Mouse (Mus musculus): ENCODE results near the gene Arhgef38. TPM values are rescaled to one million over a fixed set of nuclear protein-coding genes. Genes with fewer than 3 reads are reported as not detected.

The Arhgef38 gene
- polyA plus RNA-seq, 1 experiment from 2014 or later, result 0.01 TPM

DNA sequence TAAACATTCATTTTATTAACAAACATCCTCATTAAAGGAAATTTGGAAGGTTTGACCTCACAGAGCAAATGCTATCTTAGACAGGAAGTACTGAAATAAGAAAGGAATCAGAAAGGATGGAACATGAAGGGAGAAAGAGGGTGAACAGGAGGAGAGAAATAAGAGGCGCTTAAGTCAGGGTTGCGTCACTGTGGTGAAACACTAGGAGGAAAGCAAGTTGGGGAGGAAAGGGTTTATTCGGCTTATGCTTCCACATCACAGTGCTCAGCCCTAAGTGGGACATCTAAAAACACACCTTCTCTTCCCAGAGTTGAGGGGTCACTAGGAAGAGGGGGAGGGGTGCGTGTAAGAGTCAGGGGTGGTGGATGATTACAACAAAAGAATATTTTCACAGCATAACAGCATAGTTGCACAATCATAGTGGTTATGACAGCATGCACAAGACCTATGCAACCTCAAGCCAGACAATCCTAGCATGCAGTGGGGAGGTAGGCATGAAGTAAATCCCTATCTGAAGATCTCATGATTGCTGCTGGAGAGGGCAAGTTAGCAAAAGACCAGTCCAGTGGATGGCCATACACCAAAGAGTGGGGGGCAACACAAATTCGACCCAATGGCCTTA, 19.4 kb downstream of the Arhgef38 start:
- no peak for DNase-seq (ENCODE audit: low read depth, low spot score)
- H3K27me3 ChIP-seq, result peaks cover 2% of the 10 kb centered on the region
- in situ Hi-C loops (cut with MboI; ENCODE audit: low pct_unique_long_range_greater_than_20kb), result no loop called here
- ChIA-PET POLR2A (no interaction called here), CTCF (no interaction called here)
- ATAC-seq, result no peak
- no peak for TF ChIP-seq CTCF (IDR thresholded peaks at IDR 0.05)

DNA sequence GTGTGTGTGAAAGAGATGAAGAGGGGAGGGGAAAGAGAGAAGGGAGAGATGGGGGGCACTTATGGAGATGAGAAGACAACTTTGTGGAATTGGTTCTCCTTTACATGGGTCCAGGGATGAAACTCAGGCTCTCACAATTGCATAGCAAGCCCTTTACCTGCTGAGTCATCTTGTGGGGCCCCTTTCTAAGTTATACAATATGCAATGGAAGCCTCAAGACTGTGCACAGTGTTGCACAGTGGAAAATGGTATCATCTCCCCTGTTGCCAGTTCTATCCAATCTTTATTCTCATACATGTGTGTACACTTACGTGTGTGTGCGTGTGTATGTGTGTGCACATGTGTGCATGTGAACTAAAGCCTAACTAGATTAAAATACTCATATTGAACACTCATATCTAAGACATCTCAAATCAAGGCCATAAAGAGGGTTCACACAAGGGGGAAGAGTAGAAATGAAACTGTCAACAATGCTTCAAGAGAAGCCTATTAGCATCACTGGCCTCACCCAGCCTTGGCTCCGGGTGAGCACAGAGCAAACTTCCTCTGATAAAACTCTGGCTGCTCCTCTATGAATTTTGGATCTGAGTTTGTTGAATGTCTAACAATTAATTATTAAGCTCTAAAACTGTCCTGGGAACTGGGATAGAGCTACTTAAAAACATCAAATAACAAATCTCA, 21.2 kb downstream of the Arhgef38 start:
- H3K27me3 ChIP-seq, result peaks cover 2% of the 10 kb centered on the region
- ATAC-seq (no peak), DNase-seq (ENCODE audit: low read depth, low spot score) (no peak)
- CTCF ChIA-PET, result interaction anchor here (1.2 to 1.3 kb wide), 2 partner anchors 10 to 48 kb away, joined by 3 to 4 read pairs; no protein-coding TSS in a partner anchor
- no peak for TF ChIP-seq CTCF (IDR thresholded peaks at IDR 0.05)
- in situ Hi-C loops (cut with MboI; ENCODE audit: low pct_unique_long_range_greater_than_20kb), result no loop called here
- POLR2A ChIA-PET, result no interaction called here

DNA sequence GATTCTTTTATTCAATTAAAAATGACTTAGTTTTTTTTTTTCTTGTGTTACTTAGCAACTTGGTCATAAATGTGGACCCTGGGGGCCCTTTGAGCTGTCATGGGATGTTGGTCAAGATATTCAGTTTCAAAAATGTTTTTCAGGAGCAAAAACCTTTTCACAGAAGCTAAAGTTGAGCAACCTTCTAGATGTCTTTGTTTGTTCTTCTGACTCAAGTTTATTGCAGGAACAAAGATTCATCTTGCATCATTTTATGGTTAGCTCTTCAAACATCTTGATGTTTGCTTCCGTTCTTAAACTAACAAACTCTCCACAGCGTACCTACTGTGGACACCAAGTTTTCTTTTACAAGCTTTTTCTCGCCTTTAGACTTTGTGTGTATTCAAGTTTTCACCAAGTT, 23.4 kb downstream of the Arhgef38 start:
- in situ Hi-C loops (cut with MboI; ENCODE audit: low pct_unique_long_range_greater_than_20kb), result no loop called here
- ChIA-PET CTCF (interaction anchor here (0.8 to 1.6 kb wide), 3 partner anchors 11 to 16 kb away, joined by 3 to 5 read pairs (median 5); no protein-coding TSS in a partner anchor), POLR2A (no interaction called here)
- H3K27me3 ChIP-seq, result no peaks in the 10 kb centered on the region
- no peak for TF ChIP-seq CTCF (IDR thresholded peaks at IDR 0.05)
- ATAC-seq (no peak), DNase-seq (ENCODE audit: low read depth, low spot score) (no peak)

DNA sequence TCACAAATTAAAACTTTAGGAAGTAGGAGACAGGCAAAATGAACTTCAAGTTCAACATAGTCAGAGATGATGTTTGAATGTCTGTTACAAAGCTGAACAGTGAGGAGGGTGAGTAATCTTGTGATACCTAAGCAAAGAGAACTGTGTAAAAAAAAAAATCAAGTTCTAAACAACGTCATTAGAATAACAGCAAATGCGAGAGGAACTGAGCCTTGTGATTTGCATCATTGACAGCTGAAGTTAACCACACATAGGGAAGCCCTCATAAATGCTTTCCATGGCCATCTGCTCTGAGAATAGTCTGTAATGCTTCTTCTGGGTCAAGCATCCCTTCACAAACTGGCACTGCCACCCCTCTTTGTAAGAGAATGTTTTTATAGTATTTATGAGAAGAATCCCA, 31.0 kb downstream of the Arhgef38 start:
- no peaks in the 10 kb centered on the region for H3K27me3 ChIP-seq
- in situ Hi-C loops (cut with MboI; ENCODE audit: low pct_unique_long_range_greater_than_20kb), result no loop called here
- TF ChIP-seq CTCF (IDR thresholded peaks at IDR 0.05), result no peak
- ChIA-PET CTCF (interaction anchor here (0.7 to 1.4 kb wide), 4 partner anchors 9 to 41 kb away, joined by 3 to 4 read pairs (median 4); no protein-coding TSS in a partner anchor), POLR2A (no interaction called here)
- ATAC-seq (no peak), DNase-seq (ENCODE audit: low read depth, low spot score) (no peak)

DNA sequence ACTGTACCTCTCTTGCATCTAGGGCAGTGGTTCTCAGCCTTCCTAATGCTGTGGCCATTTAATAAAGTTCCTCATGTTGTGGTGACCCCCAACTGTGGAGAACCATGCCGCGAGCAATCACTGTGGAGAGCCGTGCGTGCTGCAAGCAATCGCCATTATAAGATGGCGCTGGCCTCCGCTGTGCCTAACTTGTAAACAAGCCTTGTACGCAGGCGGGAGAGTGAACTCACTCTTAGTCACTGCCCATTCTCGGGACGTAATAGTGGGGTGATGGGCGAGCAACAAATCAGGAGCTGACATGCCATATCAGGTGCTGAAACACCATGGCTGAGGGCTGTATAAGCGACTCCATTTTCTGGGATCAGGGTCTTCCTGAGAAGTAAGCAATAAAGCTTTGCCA, 32.6 kb downstream of the Arhgef38 start:
- no peak for ATAC-seq
- no peak for DNase-seq (ENCODE audit: low read depth, low spot score)
- CTCF ChIA-PET, result no interaction called here
- TF ChIP-seq CTCF (IDR thresholded peaks at IDR 0.05), result no peak
- H3K27me3 ChIP-seq, result no peaks in the 10 kb centered on the region
- in situ Hi-C loops (cut with MboI; ENCODE audit: low pct_unique_long_range_greater_than_20kb), result no loop called here
- POLR2A ChIA-PET, result no interaction called here

DNA sequence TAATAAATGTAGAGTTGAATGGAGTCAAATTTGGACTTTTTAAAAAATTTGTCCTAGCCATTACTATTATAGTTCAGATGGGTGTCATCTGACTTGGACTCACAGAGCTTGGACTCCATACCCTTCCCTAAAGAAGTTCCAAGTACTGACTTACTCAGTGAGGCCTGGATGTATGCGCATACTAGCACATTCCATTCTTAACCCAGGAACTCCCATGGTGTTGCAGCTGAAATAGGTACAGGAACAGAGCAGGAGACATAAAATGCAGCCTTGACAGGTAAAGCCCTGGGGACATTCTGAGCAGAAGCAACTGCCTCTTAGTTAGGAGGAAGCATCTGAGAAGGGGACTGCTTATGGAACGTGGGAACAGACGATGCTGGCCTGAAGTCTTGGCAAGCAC, 45.8 kb downstream of the Arhgef38 start:
- in situ Hi-C loops (cut with MboI; ENCODE audit: low pct_unique_long_range_greater_than_20kb), result no loop called here
- no peak for ATAC-seq
- CTCF ChIA-PET, result interaction anchor here (1.5 kb wide), 1 partner anchor 13 kb away, joined by 4 read pairs; no protein-coding TSS in a partner anchor

DNA sequence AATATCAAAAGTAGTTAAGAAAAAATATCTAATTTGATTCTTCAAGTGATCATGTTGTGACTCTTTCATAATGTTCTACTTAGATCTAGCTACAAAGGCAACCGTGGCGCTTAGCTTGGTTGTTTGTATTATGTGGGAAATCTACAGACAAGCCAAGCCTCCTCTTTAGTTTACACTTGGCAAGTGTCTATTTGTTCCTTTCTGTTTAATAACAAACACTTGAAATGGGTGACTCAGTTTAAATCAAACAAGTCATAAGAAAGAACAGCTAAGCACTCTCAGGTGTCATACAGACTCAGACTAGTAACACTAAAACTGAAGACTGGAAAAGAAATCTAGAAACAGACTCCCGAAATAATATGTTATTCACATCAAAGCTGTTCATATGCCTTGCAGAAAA, 47.2 kb downstream of the Arhgef38 start:
- no peak for TF ChIP-seq CTCF (IDR thresholded peaks at IDR 0.05)
- peaks cover 16% of the 10 kb centered on the region for H3K27me3 ChIP-seq
- in situ Hi-C loops (cut with MboI; ENCODE audit: low pct_unique_long_range_greater_than_20kb), result no loop called here
- ChIA-PET CTCF (no interaction called here), POLR2A (no interaction called here)
- DNase-seq (ENCODE audit: low read depth, low spot score) (no peak), ATAC-seq (no peak)

More for the DNA sequence above, 45.8 kb downstream of the Arhgef38 start:
- no peak for TF ChIP-seq CTCF (IDR thresholded peaks at IDR 0.05)
- peaks cover 7% of the 10 kb centered on the region for H3K27me3 ChIP-seq
- POLR2A ChIA-PET, result no interaction called here
- DNase-seq (ENCODE audit: low read depth, low spot score), result no peak

DNA sequence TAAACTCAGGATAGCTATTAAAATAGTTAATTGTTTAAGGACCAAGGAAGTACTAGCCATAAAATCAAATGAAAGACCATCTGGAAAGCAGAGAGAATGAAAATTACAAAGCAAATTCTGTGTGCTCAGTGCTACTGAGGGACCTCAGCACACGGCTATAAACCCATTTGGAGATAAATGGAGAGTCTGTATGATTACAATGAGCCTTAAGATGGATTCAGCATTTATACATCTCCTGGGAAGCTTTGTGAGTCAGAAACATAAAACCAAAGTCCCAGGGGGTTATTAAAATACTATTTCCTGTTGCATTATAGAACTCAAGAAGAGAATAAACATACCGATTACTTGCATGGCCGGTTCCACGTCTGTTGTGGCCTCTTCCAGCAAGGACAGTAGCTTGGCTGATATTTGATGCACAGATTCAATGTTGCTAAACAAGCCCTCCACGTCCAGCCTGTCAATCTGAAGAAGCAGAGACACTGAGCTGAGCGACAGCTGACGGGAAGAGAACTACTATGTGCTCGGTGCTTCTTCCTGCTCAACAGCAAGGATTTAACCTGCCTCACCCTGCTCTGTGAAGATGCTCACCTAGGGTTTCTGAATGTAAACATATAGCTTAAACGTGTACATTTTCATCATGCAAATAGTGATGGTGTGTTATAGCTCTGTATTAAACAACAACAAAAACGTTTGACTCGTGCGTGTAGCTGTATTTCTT, 58.6 kb downstream of the Arhgef38 start:
- no peak for DNase-seq (ENCODE audit: low read depth, low spot score)
- ChIA-PET POLR2A (no interaction called here), CTCF (interaction anchor here (1.1 to 3.2 kb wide), 4 partner anchors 9 to 19 kb away, joined by 3 to 9 read pairs (median 4); no protein-coding TSS in a partner anchor)
- TF ChIP-seq CTCF (IDR thresholded peaks at IDR 0.05), result no peak
- in situ Hi-C loops (cut with MboI; ENCODE audit: low pct_unique_long_range_greater_than_20kb), result no loop called here
- no peak for ATAC-seq
- peaks cover 12% of the 10 kb centered on the region for H3K27me3 ChIP-seq

DNA sequence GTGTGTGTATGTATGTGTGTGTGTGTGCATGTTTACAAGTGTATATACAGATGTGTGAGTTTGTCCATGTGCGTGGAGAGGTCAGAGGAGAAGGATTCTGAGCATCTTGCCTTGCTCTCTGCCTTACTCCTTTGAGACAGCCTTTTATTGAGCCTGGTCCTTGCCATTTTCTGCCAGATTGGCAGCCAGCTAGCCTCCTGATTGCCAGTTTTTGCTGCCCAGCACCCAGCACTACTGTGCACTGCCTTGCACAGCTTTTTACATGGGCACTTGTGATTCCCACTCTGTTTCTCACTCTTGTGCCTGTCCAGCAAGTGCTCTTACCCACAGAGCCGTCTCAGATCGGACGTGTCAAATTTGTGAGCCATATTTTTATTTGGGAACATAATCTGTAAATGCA, 62.5 kb downstream of the Arhgef38 start:
- DNase-seq (ENCODE audit: low read depth, low spot score) (no peak), ATAC-seq (no peak)
- CTCF ChIA-PET, result no interaction called here
- in situ Hi-C loops (cut with MboI; ENCODE audit: low pct_unique_long_range_greater_than_20kb), result no loop called here
- H3K27me3 ChIP-seq, result peaks cover 2% of the 10 kb centered on the region
- TF ChIP-seq CTCF (IDR thresholded peaks at IDR 0.05), result no peak
- POLR2A ChIA-PET, result no interaction called here

DNA sequence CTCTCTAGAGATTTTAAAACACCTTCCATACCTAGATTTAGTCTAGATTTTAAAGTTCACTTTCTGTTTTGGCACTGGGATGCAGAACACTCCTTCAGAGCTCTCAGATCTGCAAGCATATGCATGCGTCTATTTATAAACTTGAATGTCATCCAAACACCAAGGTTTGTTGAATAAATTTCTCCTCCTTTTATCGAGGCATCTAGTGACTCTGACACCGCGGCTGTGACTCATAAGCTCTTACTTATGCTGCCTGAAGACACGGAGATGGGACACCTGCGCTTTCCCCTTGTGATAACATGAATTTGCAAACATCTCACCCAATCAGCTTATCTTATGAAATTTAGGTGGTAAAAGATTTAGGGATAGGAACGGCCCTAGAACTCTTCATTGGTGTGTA, 65.0 kb downstream of the Arhgef38 start:
- in situ Hi-C loops (cut with MboI; ENCODE audit: low pct_unique_long_range_greater_than_20kb), result no loop called here
- no peak for ATAC-seq
- no peak for DNase-seq (ENCODE audit: low read depth, low spot score)
- ChIA-PET POLR2A (no interaction called here), CTCF (interaction anchor here (2.0 to 2.4 kb wide), 2 partner anchors 8 to 27 kb away, joined by 4 to 5 read pairs; no protein-coding TSS in a partner anchor)
- no peaks in the 10 kb centered on the region for H3K27me3 ChIP-seq
- TF ChIP-seq CTCF (IDR thresholded peaks at IDR 0.05), result no peak

DNA sequence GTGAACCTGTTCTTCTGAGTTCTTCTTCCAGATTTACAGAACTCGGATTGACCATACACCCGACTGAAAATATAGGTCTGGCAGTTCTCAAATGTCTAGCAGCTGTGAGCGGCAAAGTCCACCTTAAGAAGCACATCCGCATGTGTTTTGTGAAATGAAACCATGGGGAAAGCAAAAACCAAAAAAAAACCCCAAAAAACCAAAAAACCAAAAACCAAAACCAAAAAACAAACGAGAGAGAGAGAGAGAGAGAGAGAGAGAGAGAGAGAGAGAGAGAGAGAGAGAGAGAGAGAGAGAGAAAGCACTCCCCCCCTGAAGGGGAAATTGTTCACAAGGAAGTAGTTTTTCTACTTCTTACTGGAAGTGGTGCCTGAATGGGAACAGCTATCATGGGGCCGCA, 67.2 kb downstream of the Arhgef38 start:
- ATAC-seq, result no peak
- POLR2A ChIA-PET, result interaction anchor here (0.7 kb wide), 2 partner anchors 18 to 201 kb away, joined by 3 read pairs; no protein-coding TSS in a partner anchor
- no peak for DNase-seq (ENCODE audit: low read depth, low spot score)
- CTCF ChIA-PET, result no interaction called here
- in situ Hi-C loops (cut with MboI; ENCODE audit: low pct_unique_long_range_greater_than_20kb), result no loop called here
- H3K27me3 ChIP-seq, result no peaks in the 10 kb centered on the region
- no peak for TF ChIP-seq CTCF (IDR thresholded peaks at IDR 0.05)
